Mouse (Mus musculus) cerebral cortex, adult 2 months (tissue): ENCODE measurements around the gene Abcb5.

ENCODE experiments used
- WGBS: fragments of 180-500 bp; shearing (Covaris S2); methylation state at CpG from one replicate; pipeline ENCODE4 v1.1.7; 2018; 5-methylcytosine and 5-hydroxymethylcytosine counted together

Abcb5 gene

GRCm38 (mm10) chr12:118966321-118966720 is at the start of gene Abcb5:
Gene Abcb5, minus strand, starts transcription at chr12:118966421.
- 88% methylated on average over 4 of the region's 4 CpGs for WGBS

GRCm38 (mm10) chr12:118999230-118999629 is 33.0 kb upstream of the Abcb5 start:
- 51% methylated on average over 2 of the region's 2 CpGs for WGBS

GRCm38 (mm10) chr12:118994328-118995166 is 28.3 kb upstream of the Abcb5 start:
- 69% methylated on average over 1 of the region's 1 CpGs for WGBS

GRCm38 (mm10) chr12:118984852-118985251 is 18.6 kb upstream of the Abcb5 start:
- 28% methylated on average over 1 of the region's 1 CpGs for WGBS

- WGBS: 22% methylated on average over 13 of the region's 13 CpGs
Measured at GRCm38 (mm10) chr12:118930386-118931318, 35.6 kb downstream of the Abcb5 start.

- 22% methylated on average over 13 of the region's 13 CpGs for WGBS
Measured at GRCm38 (mm10) chr12:118926813-118927281, 39.4 kb downstream of the Abcb5 start.

- WGBS: 45% methylated on average over 1 of the region's 1 CpGs
Measured at GRCm38 (mm10) chr12:118923874-118924273, 42.3 kb downstream of the Abcb5 start.

GRCm38 (mm10) chr12:118917771-118918170 is 48.5 kb downstream of the Abcb5 start:
- 63% methylated on average over 1 of the region's 1 CpGs for WGBS

GRCm38 (mm10) chr12:118910360-118910759 is 55.9 kb downstream of the Abcb5 start:
- WGBS: 82% methylated on average over 2 of the region's 2 CpGs

GRCm38 (mm10) chr12:118902249-118902648 is 64.0 kb downstream of the Abcb5 start:
- 83% methylated on average over 5 of the region's 5 CpGs for WGBS

- 83% methylated on average over 2 of the region's 2 CpGs for WGBS
Measured at GRCm38 (mm10) chr12:118887964-118888363, 78.3 kb downstream of the Abcb5 start.

- 66% methylated on average over 8 of the region's 8 CpGs for WGBS
Measured at GRCm38 (mm10) chr12:118872673-118873072, 93.5 kb downstream of the Abcb5 start.

GRCm38 (mm10) chr12:118856151-118856550 is 110.1 kb downstream of the Abcb5 start:
- 10% methylated on average over 7 of the region's 7 CpGs for WGBS

GRCm38 (mm10) chr12:118854831-118855453 is 111.3 kb downstream of the Abcb5 start:
- 2% methylated on average over 34 of the region's 34 CpGs for WGBS

- WGBS: 6% methylated on average over 10 of the region's 10 CpGs
Measured at GRCm38 (mm10) chr12:118854401-118854800, 111.8 kb downstream of the Abcb5 start.

- 30% methylated on average over 3 of the region's 3 CpGs for WGBS
Measured at GRCm38 (mm10) chr12:118853331-118853730, 112.9 kb downstream of the Abcb5 start.

- WGBS: 37% methylated on average over 12 of the region's 12 CpGs
Measured at GRCm38 (mm10) chr12:118850851-118851410, 115.3 kb downstream of the Abcb5 start.

GRCm38 (mm10) chr12:118849996-118850395 is 116.2 kb downstream of the Abcb5 start:
- 5% methylated on average over 11 of the region's 11 CpGs for WGBS

- 1% methylated on average over 78 of the region's 78 CpGs for WGBS
Measured at GRCm38 (mm10) chr12:118849203-118849861, 116.9 kb downstream of the Abcb5 start.

GRCm38 (mm10) chr12:118848496-118849202 is 117.6 kb downstream of the Abcb5 start:
- WGBS: under 1% methylated on average over 79 of the region's 80 CpGs
